Mouse (Mus musculus) megakaryocyte, embryonic 14.5 days (primary cell): ENCODE data around the gene Stpg2.

Experiments
- FLI1 ChIP-seq: IDR thresholded peaks from 2 replicates; pipeline ENCODE4 v1.6.1; 2012; ENCODE audit warnings: low read length, inconsistent platforms, mixed read lengths
- GATA1 ChIP-seq: IDR thresholded peaks from 3 replicates; pipeline ENCODE4 v1.6.1; 2012; ENCODE audit warnings: mixed read lengths, low read length, inconsistent platforms, borderline replicate concordance

DNA sequence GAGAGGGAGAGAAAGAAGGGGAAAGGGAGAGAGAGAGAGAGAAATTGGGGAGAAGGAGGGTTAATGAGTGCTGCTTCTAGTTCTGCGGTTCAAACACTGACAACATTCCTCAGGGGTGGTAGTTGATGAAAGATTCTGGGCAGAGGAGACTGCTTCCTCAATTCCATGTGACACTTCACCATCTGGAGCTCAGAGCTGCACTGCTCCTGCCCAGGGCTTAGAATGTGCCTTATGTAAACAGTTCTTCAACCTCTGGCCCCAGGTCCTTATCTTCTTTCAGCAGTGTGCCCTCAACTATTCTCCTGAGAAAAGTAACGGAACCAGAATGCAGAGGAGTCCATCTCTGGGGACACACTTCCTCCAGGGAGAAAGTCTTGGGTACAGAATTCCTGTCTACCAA, 43.3 kb upstream of the Stpg2 start:
- TF ChIP-seq GATA1 (no peak), FLI1 (no peak)
